Mouse (Mus musculus): ENCODE measurements around the gene Dlec1. TPM values are rescaled to one million over a fixed set of nuclear protein-coding genes. Genes with fewer than 3 reads are reported as not detected.

Gene Dlec1
- polyA plus RNA-seq, 1 experiment from 2014 or later = 0.97 TPM

DNA sequence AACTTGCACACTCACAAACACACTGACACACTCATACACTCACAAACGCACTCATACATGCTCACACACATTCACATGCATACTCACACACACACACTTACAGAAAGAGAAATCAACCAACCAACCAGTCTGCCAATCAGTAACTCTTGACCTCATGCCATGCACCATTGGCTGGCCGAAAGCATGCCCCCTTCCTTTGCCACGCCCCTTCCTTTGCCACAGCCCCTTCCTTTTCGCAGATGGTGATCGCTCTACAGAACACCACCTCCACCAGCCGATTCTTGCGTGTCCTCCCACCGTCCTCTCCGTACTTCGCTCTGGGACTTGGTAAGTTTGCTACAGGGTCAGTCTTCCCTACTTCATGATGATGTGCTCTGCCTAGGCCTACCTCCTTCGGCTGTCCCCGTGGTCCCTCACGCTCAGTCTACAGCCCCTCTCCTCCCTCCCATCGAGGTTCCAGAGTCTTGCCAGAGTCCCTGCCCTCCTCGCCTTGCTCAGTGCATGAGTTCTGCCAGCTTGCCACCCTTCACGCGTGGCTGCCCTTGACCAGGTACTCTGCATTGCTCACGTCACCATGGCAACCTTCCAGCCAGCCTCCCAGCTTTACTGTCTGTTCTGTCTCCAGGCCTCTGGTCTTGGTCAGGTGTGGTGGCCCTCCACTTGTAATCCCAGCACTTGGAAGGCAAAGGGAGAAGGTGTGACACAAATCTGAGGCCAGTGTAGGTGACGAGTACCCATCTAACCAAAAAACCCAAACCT lies 17.3 kb downstream of the Dlec1 start:
- no peak overlapping the region for H3K4me2 ChIP-seq (ENCODE audit: low read depth)
- H3K9me3 ChIP-seq (ENCODE audit: control insufficient read depth, low read length) = no peaks in the 10 kb centered on the region
- H3K4me1 ChIP-seq (ENCODE audit: control insufficient read depth, insufficient read depth, low read length) = no peaks in the 10 kb centered on the region
- no peak overlapping the region for H3K4me3 ChIP-seq (ENCODE audit: low read depth, low read length)
- DNase-seq (ENCODE audit: low spot score) (no peak), ATAC-seq (ENCODE audit: insufficient read depth, low FRiP score, low TSS enrichment) (no peak)
- H3K27ac ChIP-seq (ENCODE audit: low read depth, low read length) = no peak overlapping the region
- no peak overlapping the region for H3K9ac ChIP-seq (ENCODE audit: low read length)
- H3K27me3 ChIP-seq (ENCODE audit: control insufficient read depth, insufficient read depth, low read length) = no peaks in the 10 kb centered on the region
- no peaks in the 10 kb centered on the region for H3K36me3 ChIP-seq (ENCODE audit: control insufficient read depth, insufficient read depth, low read length)
- 90% methylated on average over 19 of the region's 19 CpGs for WGBS

- no peak overlapping the region for H3K4me3 ChIP-seq (ENCODE audit: low read depth, low read length)
- no peaks in the 10 kb centered on the region for H3K36me3 ChIP-seq (ENCODE audit: control insufficient read depth, insufficient read depth, low read length)
- no peak overlapping the region for H3K9ac ChIP-seq (ENCODE audit: low read length)
- no peak overlapping the region for H3K27ac ChIP-seq (ENCODE audit: low read depth, low read length)
- H3K9me3 ChIP-seq (ENCODE audit: control insufficient read depth, low read length) = no peaks in the 10 kb centered on the region
- no peaks in the 10 kb centered on the region for H3K4me1 ChIP-seq (ENCODE audit: control insufficient read depth, insufficient read depth, low read length)
- no peak overlapping the region for H3K4me2 ChIP-seq (ENCODE audit: low read depth)
- 71% methylated on average over 3 of the region's 3 CpGs for WGBS
- ATAC-seq (ENCODE audit: insufficient read depth, low FRiP score, low TSS enrichment) (no peak), DNase-seq (ENCODE audit: low spot score) (no peak)
- no peaks in the 10 kb centered on the region for H3K27me3 ChIP-seq (ENCODE audit: control insufficient read depth, insufficient read depth, low read length)
Measured at GRCm38 (mm10) chr9:119120168-119120560, 17.9 kb downstream of the Dlec1 start.

GRCm38 (mm10) chr9:119122596-119123369 lies 20.5 kb downstream of the Dlec1 start:
- ATAC-seq (ENCODE audit: insufficient read depth, low FRiP score, low TSS enrichment) (no peak), DNase-seq (ENCODE audit: low spot score) (no peak)
- no peak overlapping the region for H3K4me2 ChIP-seq (ENCODE audit: low read depth)
- no peaks in the 10 kb centered on the region for H3K4me1 ChIP-seq (ENCODE audit: control insufficient read depth, insufficient read depth, low read length)
- no peaks in the 10 kb centered on the region for H3K36me3 ChIP-seq (ENCODE audit: control insufficient read depth, insufficient read depth, low read length)
- no peak overlapping the region for H3K4me3 ChIP-seq (ENCODE audit: low read depth, low read length)
- no peaks in the 10 kb centered on the region for H3K27me3 ChIP-seq (ENCODE audit: control insufficient read depth, insufficient read depth, low read length)
- H3K9ac ChIP-seq (ENCODE audit: low read length) = no peak overlapping the region
- no peak overlapping the region for H3K27ac ChIP-seq (ENCODE audit: low read depth, low read length)
- 84% methylated on average over 18 of the region's 18 CpGs for WGBS
- H3K9me3 ChIP-seq (ENCODE audit: control insufficient read depth, low read length) = no peaks in the 10 kb centered on the region

DNA sequence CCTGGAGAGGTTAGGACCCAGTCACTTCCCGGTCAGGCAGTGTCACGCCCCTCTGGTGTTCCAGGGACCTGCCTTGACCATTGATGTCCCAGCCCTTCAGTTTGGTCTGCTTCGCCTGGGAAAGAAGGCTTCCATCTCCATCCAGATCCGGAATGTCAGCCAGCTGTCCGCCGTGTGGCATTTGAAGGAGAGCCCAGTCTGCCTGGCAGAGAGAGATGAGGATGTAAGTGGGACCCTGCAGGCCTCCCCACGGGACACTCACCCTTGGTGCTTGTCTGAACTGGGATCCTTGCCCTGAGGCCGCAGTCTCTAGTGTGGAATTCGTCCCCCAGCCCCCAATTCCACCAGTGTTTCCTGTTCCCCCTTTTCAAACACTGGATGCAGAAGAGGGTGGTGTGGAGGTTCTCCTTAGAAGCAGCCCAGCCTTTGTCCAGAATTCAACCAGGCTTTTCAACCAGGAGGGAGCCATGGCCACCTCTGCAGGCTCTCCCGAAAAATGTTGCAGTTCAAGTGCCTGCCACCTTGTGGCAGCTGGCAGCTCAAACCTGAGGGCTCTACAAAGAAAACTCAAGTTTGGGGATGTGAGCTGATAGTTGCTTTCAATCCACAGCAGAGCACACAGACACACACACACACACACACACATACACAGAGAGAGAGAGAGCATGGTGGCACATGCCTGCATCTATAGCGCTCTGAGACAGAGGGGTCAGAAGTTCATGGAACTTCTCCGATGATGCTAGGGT lies 26.3 kb downstream of the Dlec1 start:
- no peak overlapping the region for H3K4me3 ChIP-seq (ENCODE audit: low read depth, low read length)
- no peaks in the 10 kb centered on the region for H3K27me3 ChIP-seq (ENCODE audit: control insufficient read depth, insufficient read depth, low read length)
- no peak for DNase-seq (ENCODE audit: low spot score)
- no peaks in the 10 kb centered on the region for H3K9me3 ChIP-seq (ENCODE audit: control insufficient read depth, low read length)
- H3K36me3 ChIP-seq (ENCODE audit: control insufficient read depth, insufficient read depth, low read length) = no peaks in the 10 kb centered on the region
- no peak overlapping the region for H3K9ac ChIP-seq (ENCODE audit: low read length)
- H3K4me2 ChIP-seq (ENCODE audit: low read depth) = no peak overlapping the region
- no peaks in the 10 kb centered on the region for H3K4me1 ChIP-seq (ENCODE audit: control insufficient read depth, insufficient read depth, low read length)
- ATAC-seq (ENCODE audit: insufficient read depth, low FRiP score, low TSS enrichment) = no peak
- H3K27ac ChIP-seq (ENCODE audit: low read depth, low read length) = no peak overlapping the region
- 85% methylated on average over 12 of the region's 12 CpGs for WGBS

DNA sequence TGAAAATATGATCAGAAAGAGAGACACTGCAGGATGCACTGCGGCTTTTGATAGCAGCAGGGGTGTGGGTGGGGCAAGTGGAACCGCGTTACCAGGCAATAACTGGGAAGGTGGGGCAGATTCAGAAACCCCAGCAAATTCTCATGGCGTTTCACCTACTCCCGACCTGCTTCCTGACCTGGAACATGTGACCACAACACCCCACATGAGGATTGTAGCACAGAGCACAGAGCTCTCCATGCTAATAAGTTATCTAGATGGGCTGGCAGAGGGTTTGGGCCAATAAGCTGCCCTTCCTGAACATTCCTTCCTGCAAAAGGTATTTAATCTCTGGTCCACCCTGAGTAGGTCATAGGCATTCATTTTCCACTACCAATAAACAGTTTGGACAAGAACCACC lies 28.4 kb downstream of the Dlec1 start:
- Histone ChIP-seq H3K4me2 (ENCODE audit: low read depth) (no peak overlapping the region), H3K4me3 (ENCODE audit: low read depth, low read length) (no peak overlapping the region), H3K27me3 (ENCODE audit: control insufficient read depth, insufficient read depth, low read length) (no peaks in the 10 kb centered on the region), H3K4me1 (ENCODE audit: control insufficient read depth, insufficient read depth, low read length) (no peaks in the 10 kb centered on the region), H3K36me3 (ENCODE audit: control insufficient read depth, insufficient read depth, low read length) (no peaks in the 10 kb centered on the region), H3K9me3 (ENCODE audit: control insufficient read depth, low read length) (no peaks in the 10 kb centered on the region), H3K9ac (ENCODE audit: low read length) (no peak overlapping the region), H3K27ac (ENCODE audit: low read depth, low read length) (no peak overlapping the region)
- WGBS = 66% methylated on average over 5 of the region's 5 CpGs
- ATAC-seq (ENCODE audit: insufficient read depth, low FRiP score, low TSS enrichment) (no peak), DNase-seq (ENCODE audit: low spot score) (no peak)

DNA sequence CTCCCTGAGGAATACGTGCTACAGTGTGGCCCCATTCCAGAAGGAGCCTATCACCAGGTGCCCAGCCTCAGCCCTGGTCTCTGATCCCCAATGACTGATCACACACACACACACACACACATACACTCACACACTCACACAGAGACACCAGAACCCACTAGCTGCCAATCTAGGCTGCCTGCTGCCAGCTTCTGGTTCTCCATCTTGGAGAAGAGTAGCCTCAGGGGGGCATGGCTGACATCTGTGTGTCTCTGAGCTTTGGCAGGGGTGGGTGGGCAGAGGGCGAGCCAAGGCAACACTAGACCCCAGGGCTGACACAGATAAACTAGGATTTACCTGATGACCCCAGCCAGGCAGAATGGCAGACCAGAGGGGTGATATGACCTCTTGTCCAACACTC lies 36.6 kb downstream of the Dlec1 start:
- Histone ChIP-seq H3K36me3 (ENCODE audit: control insufficient read depth, insufficient read depth, low read length) (no peaks in the 10 kb centered on the region), H3K27ac (ENCODE audit: low read depth, low read length) (no peak overlapping the region), H3K4me1 (ENCODE audit: control insufficient read depth, insufficient read depth, low read length) (no peaks in the 10 kb centered on the region), H3K4me2 (ENCODE audit: low read depth) (no peak overlapping the region), H3K4me3 (ENCODE audit: low read depth, low read length) (no peak overlapping the region), H3K27me3 (ENCODE audit: control insufficient read depth, insufficient read depth, low read length) (no peaks in the 10 kb centered on the region), H3K9me3 (ENCODE audit: control insufficient read depth, low read length) (no peaks in the 10 kb centered on the region), H3K9ac (ENCODE audit: low read length) (no peak overlapping the region)
- ATAC-seq (ENCODE audit: insufficient read depth, low FRiP score, low TSS enrichment) (no peak), DNase-seq (ENCODE audit: low spot score) (no peak)
- WGBS = 69% methylated on average over 2 of the region's 2 CpGs

DNA sequence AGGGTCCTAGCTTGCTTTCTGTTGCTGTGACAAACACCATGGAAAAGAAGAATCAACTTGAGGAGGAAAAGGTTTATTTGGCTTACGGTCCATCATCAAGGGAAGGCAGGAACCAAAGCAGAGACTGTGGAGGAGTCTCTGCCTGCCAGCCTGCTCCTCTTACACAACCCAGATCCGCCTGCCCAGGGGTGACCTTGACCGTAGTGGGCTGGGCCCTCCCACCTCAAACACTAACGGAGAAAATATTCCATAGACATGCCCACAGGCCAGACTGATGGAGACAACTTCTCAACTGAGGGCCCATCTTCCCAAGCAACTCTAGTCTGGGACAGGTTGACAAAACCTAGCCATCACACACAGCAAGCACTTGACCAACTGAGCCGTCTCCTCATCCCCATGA lies 39.8 kb downstream of the Dlec1 start:
- Histone ChIP-seq H3K36me3 (ENCODE audit: control insufficient read depth, insufficient read depth, low read length) (no peaks in the 10 kb centered on the region), H3K9ac (ENCODE audit: low read length) (no peak overlapping the region), H3K27me3 (ENCODE audit: control insufficient read depth, insufficient read depth, low read length) (no peaks in the 10 kb centered on the region), H3K4me3 (ENCODE audit: low read depth, low read length) (no peak overlapping the region), H3K9me3 (ENCODE audit: control insufficient read depth, low read length) (no peaks in the 10 kb centered on the region), H3K4me1 (ENCODE audit: control insufficient read depth, insufficient read depth, low read length) (no peaks in the 10 kb centered on the region), H3K27ac (ENCODE audit: low read depth, low read length) (no peak overlapping the region), H3K4me2 (ENCODE audit: low read depth) (no peak overlapping the region)
- no peak for DNase-seq (ENCODE audit: low spot score)
- no peak for ATAC-seq (ENCODE audit: insufficient read depth, low FRiP score, low TSS enrichment)
- 93% methylated on average over 5 of the region's 5 CpGs for WGBS

GRCm38 (mm10) chr9:119143372-119143771 lies 41.1 kb downstream of the Dlec1 start:
- H3K27ac ChIP-seq (ENCODE audit: low read depth, low read length) = no peak overlapping the region
- H3K9me3 ChIP-seq (ENCODE audit: control insufficient read depth, low read length) = no peaks in the 10 kb centered on the region
- H3K9ac ChIP-seq (ENCODE audit: low read length) = no peak overlapping the region
- WGBS = 76% methylated on average over 9 of the region's 9 CpGs
- H3K27me3 ChIP-seq (ENCODE audit: control insufficient read depth, insufficient read depth, low read length) = no peaks in the 10 kb centered on the region
- no peak for DNase-seq (ENCODE audit: low spot score)
- no peaks in the 10 kb centered on the region for H3K4me1 ChIP-seq (ENCODE audit: control insufficient read depth, insufficient read depth, low read length)
- H3K36me3 ChIP-seq (ENCODE audit: control insufficient read depth, insufficient read depth, low read length) = no peaks in the 10 kb centered on the region
- no peak for ATAC-seq (ENCODE audit: insufficient read depth, low FRiP score, low TSS enrichment)
- no peak overlapping the region for H3K4me2 ChIP-seq (ENCODE audit: low read depth)
- no peak overlapping the region for H3K4me3 ChIP-seq (ENCODE audit: low read depth, low read length)

Measured in neural tube, embryonic 11.5 days (tissue).